Mouse (Mus musculus) neural tube, embryonic 13.5 days (tissue): Measurements from ENCODE around the gene Ush2a. TPM values are rescaled to one million over a fixed set of nuclear protein-coding genes. Genes with fewer than 3 reads are reported as not detected.

Source experiments
- ATAC-seq: fragments of 200-750 bp; cut with Nextera tagmentation; 2 replicates; pipeline ENCODE4 v1.8.0; 2017; ENCODE audit warnings: low read depth, mild to moderate bottlenecking, moderate TSS enrichment, moderate library complexity
- H3K27ac ChIP-seq: fragments of 300-500 bp; sonication (generic); replicated peaks from 2 replicates; pipeline ENCODE4 v1.5.1; 2015; ENCODE audit warnings: moderate library complexity, mild to moderate bottlenecking, inconsistent platforms
- H3K27me3 ChIP-seq: fragments of 300-500 bp; sonication (generic); 2 replicates; pipeline ENCODE4 v1.6.1; 2015; ENCODE audit warnings: mild to moderate bottlenecking, inconsistent platforms
- H3K36me3 ChIP-seq: fragments of 300-500 bp; sonication (generic); 2 replicates; pipeline ENCODE4 v1.6.1; 2015; ENCODE audit warnings: mild to moderate bottlenecking, inconsistent platforms
- H3K4me1 ChIP-seq: fragments of 300-500 bp; sonication (generic); replicated peaks from 2 replicates; pipeline ENCODE4 v1.6.1; 2015; ENCODE audit warnings: inconsistent platforms
- H3K4me2 ChIP-seq: fragments of 300-500 bp; sonication (generic); 2 replicates; pipeline ENCODE4 v1.6.1; 2015; ENCODE audit warnings: inconsistent platforms, mild to moderate bottlenecking, moderate library complexity
- H3K4me3 ChIP-seq: fragments of 300-500 bp; sonication (generic); 2 replicates; pipeline ENCODE4 v1.5.1; 2015; ENCODE audit warnings: mild to moderate bottlenecking, inconsistent platforms
- H3K9ac ChIP-seq: fragments of 300-500 bp; sonication (generic); 2 replicates; pipeline ENCODE4 v1.6.1; 2015; ENCODE audit warnings: moderate library complexity, mild to moderate bottlenecking, inconsistent platforms
- H3K9me3 ChIP-seq: fragments of 300-500 bp; sonication (generic); 2 replicates; pipeline ENCODE4 v1.6.1; 2016; ENCODE audit warnings: inconsistent platforms
- WGBS: fragments of 180-500 bp; shearing (Covaris S2); methylation state at CpG from one replicate; pipeline ENCODE4 v1.1.7; 2015; 5-methylcytosine and 5-hydroxymethylcytosine counted together
- polyA plus RNA-seq: library from polyadenylated mRNA; unstranded; fragments of >200 nt; fragmentation: Nextera tagmentation; extraction: Ambion mirVana; gene quantifications from 2 replicates; pipeline ENCODE4 v1.2.1, GENCODE M21; 2015

Ush2a gene
- polyA plus RNA-seq, 1 experiment from 2014 or later = 0.17 TPM

DNA sequence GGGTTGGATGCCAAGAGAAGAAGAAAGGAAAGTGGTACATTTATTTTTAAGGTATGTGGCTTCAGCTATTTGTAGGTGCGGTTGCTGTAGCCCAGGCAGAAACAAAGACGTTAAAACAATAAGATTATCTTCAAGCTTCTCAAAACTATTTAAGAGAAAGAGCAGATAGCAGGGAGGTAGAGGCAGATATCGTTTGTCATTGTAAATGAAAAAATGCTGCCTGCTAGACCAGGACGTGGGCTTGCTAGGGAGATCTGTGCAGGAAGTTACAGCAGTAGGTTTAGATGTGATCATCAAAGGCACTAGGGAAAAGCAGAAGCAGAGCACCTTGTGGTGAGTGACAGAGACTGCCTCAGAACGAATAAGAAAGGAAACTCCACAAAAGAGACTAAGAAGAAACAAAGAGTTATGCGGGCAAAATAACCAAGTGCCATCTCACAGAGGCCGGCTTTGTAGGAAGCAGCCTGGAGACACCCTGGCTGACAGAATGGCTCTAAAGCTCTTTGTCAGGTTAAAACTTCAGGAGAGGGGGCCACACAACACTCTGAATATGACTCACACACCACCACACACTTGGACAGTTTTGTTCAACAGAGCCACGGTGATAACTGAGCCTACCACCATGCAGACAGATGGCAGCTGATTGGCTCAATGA lies 563.2 kb downstream of the Ush2a start:
- no peak overlapping the region for H3K27ac ChIP-seq
- no peaks in the 10 kb centered on the region for H3K4me1 ChIP-seq
- ATAC-seq = no peak
- no peak overlapping the region for H3K9ac ChIP-seq
- no peaks in the 10 kb centered on the region for H3K27me3 ChIP-seq
- no peak overlapping the region for H3K4me2 ChIP-seq
- H3K4me3 ChIP-seq = no peak overlapping the region
- H3K9me3 ChIP-seq = no peaks in the 10 kb centered on the region
- H3K36me3 ChIP-seq = no peaks in the 10 kb centered on the region
- 85% methylated on average over 8 of the region's 8 CpGs for WGBS

DNA sequence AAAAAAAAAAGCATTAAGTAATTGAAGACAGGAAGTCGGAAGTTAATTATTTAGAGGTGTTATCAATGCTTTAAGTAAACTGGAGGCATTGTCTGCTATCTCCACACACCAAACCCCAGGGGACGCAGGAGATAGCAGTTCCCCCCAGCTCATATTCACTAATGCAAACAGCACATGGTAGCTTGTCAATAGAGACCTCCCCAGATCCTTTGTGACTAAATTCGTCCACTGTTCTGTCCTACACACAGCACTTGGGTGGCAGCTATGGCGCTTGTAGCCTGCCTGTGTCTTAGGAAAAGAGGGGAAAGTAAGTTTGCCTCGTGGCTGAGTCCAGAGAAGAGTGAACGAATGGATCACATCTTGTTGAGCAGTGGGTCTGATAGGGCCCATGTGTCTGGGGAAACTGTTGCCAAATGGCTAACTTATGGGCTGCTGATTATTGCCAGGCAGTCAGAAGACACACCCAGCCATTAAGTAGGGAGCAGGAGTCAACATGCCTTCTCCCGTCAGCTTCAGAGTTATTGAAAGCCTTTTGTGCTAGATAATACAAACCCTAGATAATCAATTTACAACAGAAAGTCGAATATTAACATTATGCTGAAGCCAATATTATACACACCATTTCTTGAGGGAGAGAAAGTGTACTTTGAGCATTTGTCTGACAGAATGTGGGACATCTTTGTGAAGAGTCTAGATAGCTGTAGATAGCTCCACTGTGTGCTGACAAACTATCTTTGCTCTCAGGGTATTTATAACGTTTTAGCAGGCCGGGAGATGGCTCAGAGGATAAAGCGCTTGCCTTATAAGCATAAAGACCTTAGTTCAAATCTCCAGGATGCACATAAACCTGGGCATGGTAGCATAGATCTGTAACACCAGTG lies 568.9 kb downstream of the Ush2a start:
- no peak overlapping the region for H3K4me2 ChIP-seq
- no peaks in the 10 kb centered on the region for H3K27me3 ChIP-seq
- WGBS = 60% methylated on average over 11 of the region's 11 CpGs
- H3K4me1 ChIP-seq = peaks cover 17% of the 10 kb centered on the region
- no peak overlapping the region for H3K4me3 ChIP-seq
- no peaks in the 10 kb centered on the region for H3K36me3 ChIP-seq
- no peak for ATAC-seq
- H3K27ac ChIP-seq = no peak overlapping the region
- no peaks in the 10 kb centered on the region for H3K9me3 ChIP-seq
- H3K9ac ChIP-seq = no peak overlapping the region

DNA sequence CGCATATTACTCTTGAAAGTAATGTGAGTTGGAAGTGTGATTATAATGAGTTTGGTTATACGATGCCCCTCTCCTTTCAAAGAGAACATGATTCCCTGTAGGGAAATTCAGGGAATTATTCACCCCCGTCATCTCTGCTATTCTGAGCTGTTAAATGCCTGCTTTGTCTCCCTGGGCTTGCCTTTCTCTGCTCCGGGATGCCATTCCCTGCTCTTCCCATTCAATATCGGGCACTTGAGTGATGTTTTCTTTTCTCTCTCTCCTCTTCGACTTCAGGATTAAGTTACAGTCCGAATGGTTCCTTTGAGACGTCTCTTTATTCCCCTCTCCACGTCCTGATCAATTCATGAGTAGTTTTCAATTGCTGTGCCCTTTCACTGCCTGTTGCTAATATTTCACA lies 572.1 kb downstream of the Ush2a start:
- no peaks in the 10 kb centered on the region for H3K27me3 ChIP-seq
- 8% methylated on average over 9 of the region's 9 CpGs for whole genome bisulfite sequencing
- H3K4me1 ChIP-seq = peaks cover 17% of the 10 kb centered on the region
- H3K27ac ChIP-seq = no peak overlapping the region
- ATAC-seq = no peak
- H3K4me3 ChIP-seq = no peak overlapping the region
- H3K9me3 ChIP-seq = no peaks in the 10 kb centered on the region
- no peaks in the 10 kb centered on the region for H3K36me3 ChIP-seq
- H3K4me2 ChIP-seq = peak overlapping the region; percentile 19; the same call in 1 of the 2 replicates
- no peak overlapping the region for H3K9ac ChIP-seq

DNA sequence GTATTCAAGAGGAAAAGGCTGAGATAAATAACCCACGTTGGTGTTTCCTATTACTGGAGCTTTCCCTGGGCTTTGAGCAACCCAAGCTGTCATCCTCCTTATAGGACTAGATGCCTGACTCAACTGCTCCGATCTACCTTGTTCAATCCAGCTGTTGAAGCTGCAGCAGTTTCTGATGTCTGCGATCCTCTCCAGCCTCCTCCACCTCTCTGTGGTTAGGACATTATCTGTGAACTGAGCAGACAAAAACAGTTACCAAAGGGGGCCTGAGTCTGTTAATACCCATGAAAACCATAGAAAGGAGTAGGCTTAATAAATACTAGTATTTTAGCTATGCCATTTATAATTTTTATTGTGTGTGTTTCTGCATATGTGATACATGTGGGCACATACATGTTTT lies 572.9 kb downstream of the Ush2a start:
- Histone ChIP-seq H3K4me3 (no peak overlapping the region), H3K27me3 (no peaks in the 10 kb centered on the region), H3K27ac (no peak overlapping the region), H3K9ac (no peak overlapping the region), H3K36me3 (no peaks in the 10 kb centered on the region), H3K9me3 (no peaks in the 10 kb centered on the region), H3K4me2 (no peak overlapping the region), H3K4me1 (peaks cover 17% of the 10 kb centered on the region)
- ATAC-seq = no peak
- 76% methylated on average over 3 of the region's 3 CpGs for WGBS

DNA sequence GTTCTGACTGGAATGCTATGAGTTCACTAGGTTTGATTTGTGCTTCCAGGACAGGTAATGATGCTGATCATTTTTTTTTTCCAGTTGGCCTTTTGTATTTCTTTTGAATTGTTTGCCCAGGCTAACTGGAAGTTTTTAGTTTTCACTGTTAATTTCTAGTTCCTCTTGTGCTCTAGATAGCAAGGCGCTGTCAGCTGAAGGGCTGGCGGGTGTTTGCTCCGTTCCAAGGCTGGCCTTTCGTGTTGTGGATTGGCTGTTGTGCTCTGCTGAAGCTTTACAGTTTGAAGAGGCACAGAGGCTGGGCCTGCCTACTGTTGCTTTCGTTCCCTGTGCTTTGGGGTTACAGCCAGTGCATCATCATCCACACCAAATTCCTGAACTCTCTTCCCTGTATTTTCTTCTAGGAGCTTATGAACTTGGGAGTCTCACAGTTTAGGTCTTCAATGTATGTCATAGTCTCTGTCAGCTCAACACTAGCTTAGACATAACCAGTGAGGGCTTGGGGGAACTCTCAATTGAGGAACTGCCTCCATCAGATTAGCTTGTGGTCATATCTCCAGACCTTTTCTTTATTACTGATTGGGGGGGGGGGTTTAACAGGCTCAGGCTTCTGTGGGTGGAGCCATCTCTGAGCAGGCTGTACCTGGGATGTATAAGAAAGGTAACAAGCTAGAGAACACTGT lies 575.9 kb downstream of the Ush2a start:
- Histone ChIP-seq H3K4me2 (no peak overlapping the region), H3K4me3 (no peak overlapping the region), H3K27ac (no peak overlapping the region), H3K9me3 (no peaks in the 10 kb centered on the region), H3K27me3 (no peaks in the 10 kb centered on the region), H3K9ac (no peak overlapping the region), H3K4me1 (peaks cover 17% of the 10 kb centered on the region), H3K36me3 (no peaks in the 10 kb centered on the region)
- 91% methylated on average over 5 of the region's 5 CpGs for WGBS
- ATAC-seq = no peak

DNA sequence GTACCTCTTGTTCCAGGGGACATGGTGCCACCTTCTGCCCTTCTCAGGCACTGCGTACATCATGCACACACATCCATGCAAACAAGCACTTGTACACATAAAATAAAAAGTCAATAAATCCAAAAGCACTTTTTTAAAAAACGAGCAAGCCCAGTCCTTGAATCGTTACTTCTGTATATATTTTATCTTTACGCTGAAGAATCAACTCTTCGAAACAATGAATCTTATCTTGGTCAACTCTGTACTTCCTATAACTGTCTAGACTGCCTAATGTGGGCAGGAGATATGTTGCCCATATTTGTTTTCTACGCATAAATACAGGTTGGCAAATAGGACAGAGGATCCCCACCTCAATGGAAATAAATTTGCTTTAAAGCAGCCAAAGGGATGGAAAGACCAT lies 585.4 kb downstream of the Ush2a start:
- H3K9ac ChIP-seq = no peak overlapping the region
- no peak overlapping the region for H3K4me3 ChIP-seq
- ATAC-seq = no peak
- 94% methylated on average over 6 of the region's 6 CpGs for WGBS
- no peaks in the 10 kb centered on the region for H3K9me3 ChIP-seq
- H3K4me1 ChIP-seq = no peaks in the 10 kb centered on the region
- H3K27ac ChIP-seq = no peak overlapping the region
- no peaks in the 10 kb centered on the region for H3K27me3 ChIP-seq
- no peak overlapping the region for H3K4me2 ChIP-seq
- H3K36me3 ChIP-seq = no peaks in the 10 kb centered on the region

DNA sequence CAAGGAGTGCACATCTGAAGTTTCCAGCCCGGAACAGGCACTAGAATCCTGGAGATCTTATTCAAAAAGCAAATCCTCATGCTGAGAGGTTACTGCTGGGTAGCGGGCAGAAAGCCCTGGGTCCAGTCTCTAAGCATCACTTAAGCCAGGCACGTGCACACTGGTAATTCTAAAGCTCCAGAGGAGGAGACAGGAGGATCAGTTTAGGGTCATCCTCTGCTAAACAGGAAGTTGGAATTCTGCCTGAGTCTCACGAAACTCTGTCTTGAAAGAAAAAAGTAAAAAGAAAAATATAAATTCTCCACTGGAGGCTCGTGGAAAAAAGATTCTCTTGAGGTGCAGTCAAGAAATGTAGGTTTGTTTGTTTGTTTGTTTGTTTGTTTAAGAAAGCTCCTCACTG lies 591.0 kb downstream of the Ush2a start:
- Histone ChIP-seq H3K9me3 (no peaks in the 10 kb centered on the region), H3K36me3 (no peaks in the 10 kb centered on the region), H3K4me3 (no peak overlapping the region), H3K27ac (no peak overlapping the region), H3K4me2 (no peak overlapping the region), H3K27me3 (no peaks in the 10 kb centered on the region), H3K4me1 (no peaks in the 10 kb centered on the region), H3K9ac (no peak overlapping the region)
- 83% methylated on average over 5 of the region's 5 CpGs for WGBS
- ATAC-seq = no peak

DNA sequence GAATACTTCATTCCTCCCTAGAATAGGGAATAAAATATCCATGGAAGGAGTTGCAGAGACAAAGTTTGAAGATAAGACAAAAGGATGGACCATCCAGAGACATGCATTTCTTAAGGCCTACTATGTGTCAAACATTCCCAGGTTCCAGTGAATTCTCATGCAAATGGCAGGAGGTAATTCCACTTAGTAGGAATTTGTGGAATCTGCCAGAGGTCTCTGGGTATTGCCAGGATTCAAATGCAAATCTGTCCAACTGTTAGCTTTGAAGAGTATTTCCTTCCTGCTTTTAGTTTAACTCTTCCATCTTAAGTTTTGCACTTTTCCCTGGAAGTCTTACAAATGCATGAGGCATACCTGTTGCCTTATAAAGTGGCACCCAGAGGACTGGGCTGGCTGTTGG lies 592.4 kb downstream of the Ush2a start:
- Histone ChIP-seq H3K4me1 (no peaks in the 10 kb centered on the region), H3K4me3 (no peak overlapping the region), H3K4me2 (no peak overlapping the region), H3K27me3 (no peaks in the 10 kb centered on the region), H3K9me3 (no peaks in the 10 kb centered on the region), H3K27ac (no peak overlapping the region), H3K36me3 (no peaks in the 10 kb centered on the region), H3K9ac (no peak overlapping the region)
- no peak for ATAC-seq

DNA sequence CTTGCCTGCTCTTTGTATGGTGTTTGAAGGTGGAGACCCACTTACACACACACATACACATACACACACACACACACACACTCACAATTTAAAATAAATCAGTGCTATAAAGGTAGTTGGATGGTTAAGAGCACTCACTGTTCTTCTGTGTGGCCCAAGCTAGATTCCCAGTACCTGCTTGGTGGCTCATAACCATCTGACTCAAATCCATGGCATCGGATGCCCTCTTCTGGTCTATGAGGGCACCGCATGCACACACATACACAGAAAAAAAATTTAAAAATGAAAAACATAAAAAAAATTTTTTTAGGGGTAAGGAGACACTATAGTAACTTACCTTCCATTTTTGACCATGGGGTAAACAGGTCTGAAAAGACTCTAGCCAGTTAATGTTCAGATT lies 593.2 kb downstream of the Ush2a start:
- H3K27me3 ChIP-seq = no peaks in the 10 kb centered on the region
- H3K4me2 ChIP-seq = no peak overlapping the region
- no peak overlapping the region for H3K27ac ChIP-seq
- no peak overlapping the region for H3K9ac ChIP-seq
- 96% methylated on average over 2 of the region's 2 CpGs for WGBS
- no peaks in the 10 kb centered on the region for H3K9me3 ChIP-seq
- no peak overlapping the region for H3K4me3 ChIP-seq
- no peaks in the 10 kb centered on the region for H3K36me3 ChIP-seq
- ATAC-seq = no peak
- H3K4me1 ChIP-seq = no peaks in the 10 kb centered on the region

DNA sequence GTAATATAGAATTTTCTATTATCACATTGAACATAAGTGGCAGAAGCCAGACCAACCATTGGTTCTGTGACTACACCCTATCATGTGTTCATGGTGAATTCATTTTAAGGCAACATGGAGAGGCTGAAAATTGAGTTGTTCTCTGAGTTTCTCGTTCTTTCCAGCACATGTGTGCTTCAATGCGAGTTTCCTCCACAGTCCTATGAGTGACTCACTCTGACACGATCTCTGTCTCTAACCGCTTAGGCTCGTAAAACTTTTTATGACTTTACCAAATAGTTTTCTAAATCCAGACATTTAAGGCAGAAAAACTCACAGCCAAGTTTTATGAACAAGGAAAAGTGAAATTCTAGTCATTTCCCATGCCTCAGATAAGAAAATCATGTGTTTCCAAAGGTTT lies 597.9 kb downstream of the Ush2a start:
- Histone ChIP-seq H3K36me3 (no peaks in the 10 kb centered on the region), H3K9me3 (no peaks in the 10 kb centered on the region), H3K4me3 (no peak overlapping the region), H3K9ac (no peak overlapping the region), H3K4me1 (no peaks in the 10 kb centered on the region), H3K4me2 (no peak overlapping the region), H3K27ac (no peak overlapping the region), H3K27me3 (no peaks in the 10 kb centered on the region)
- ATAC-seq = no peak
- 85% methylated on average over 5 of the region's 5 CpGs for WGBS

DNA sequence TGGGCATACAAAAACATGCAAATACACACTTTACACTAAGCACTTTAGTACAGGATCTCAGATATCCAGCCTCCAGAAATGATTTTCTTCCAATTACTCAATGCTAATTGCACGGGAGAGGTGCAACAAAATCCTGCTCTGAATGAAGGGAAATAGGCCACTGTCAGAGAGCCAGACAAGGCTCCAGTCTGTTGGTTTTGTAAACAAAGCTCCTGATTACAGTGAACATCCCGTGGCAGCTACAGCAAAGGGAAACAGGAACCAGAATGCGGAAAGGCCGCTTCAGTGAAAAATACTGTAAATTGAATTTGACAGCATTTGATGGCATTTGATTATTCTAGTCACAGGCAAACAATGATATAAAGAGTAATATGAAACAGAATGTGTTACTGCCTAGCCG lies 604.1 kb downstream of the Ush2a start:
- Histone ChIP-seq H3K36me3 (no peaks in the 10 kb centered on the region), H3K27me3 (no peaks in the 10 kb centered on the region), H3K4me2 (no peak overlapping the region), H3K4me3 (no peak overlapping the region), H3K9ac (no peak overlapping the region), H3K4me1 (peaks cover 15% of the 10 kb centered on the region), H3K27ac (peak overlapping the region; percentile 18; the same call in 1 of the 2 replicates), H3K9me3 (no peaks in the 10 kb centered on the region)
- WGBS = 43% methylated on average over 5 of the region's 5 CpGs
- ATAC-seq = no peak

DNA sequence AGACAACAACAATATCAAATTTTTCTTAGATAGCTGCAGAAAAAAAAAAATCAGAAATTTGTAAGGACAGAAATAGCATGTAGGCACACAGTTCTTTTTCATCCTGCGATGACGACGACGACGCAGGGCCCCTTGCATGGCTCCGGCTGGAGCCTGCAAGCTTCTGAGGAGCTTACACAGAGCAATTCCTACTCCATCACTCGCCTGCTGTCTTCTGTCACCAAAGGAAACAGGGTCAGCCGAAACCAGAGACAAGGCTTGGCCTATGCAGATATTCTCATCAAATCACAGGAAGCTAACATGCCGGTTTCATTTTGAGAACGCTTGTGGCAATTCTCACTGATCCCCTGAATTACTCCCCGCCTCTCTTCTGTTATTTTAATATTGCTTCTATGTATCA lies 604.7 kb downstream of the Ush2a start:
- 81% methylated on average over 11 of the region's 11 CpGs for WGBS
- H3K36me3 ChIP-seq = no peaks in the 10 kb centered on the region
- H3K4me2 ChIP-seq = no peak overlapping the region
- ATAC-seq = no peak
- H3K27ac ChIP-seq = no peak overlapping the region
- H3K27me3 ChIP-seq = no peaks in the 10 kb centered on the region
- no peak overlapping the region for H3K9ac ChIP-seq
- H3K4me1 ChIP-seq = peaks cover 15% of the 10 kb centered on the region
- no peaks in the 10 kb centered on the region for H3K9me3 ChIP-seq
- H3K4me3 ChIP-seq = no peak overlapping the region
